Mouse (Mus musculus) myocyte (in vitro differentiated cells): ENCODE results near the gene Antxr1.

Experiments used
- E2F4 ChIP-seq: IDR thresholded peaks from one replicate; pipeline ENCODE4 v1.6.1; 2011; ENCODE audit warnings: mild to moderate bottlenecking, control low read depth, moderate library complexity; ENCODE audit not compliant: insufficient read depth
- USF1 ChIP-seq: IDR thresholded peaks from one replicate; pipeline ENCODE4 v1.6.1; 2011; ENCODE audit warnings: low read depth, mild to moderate bottlenecking, control low read depth, moderate library complexity

- TF ChIP-seq E2F4 = no peak
- TF ChIP-seq USF1 = no peak
Observed at GRCm38 (mm10) chr6:87316966-87317365, 18.7 kb downstream of the Antxr1 start.
